Mouse (Mus musculus): Measurements from ENCODE around the gene Slc5a10.

DNA sequence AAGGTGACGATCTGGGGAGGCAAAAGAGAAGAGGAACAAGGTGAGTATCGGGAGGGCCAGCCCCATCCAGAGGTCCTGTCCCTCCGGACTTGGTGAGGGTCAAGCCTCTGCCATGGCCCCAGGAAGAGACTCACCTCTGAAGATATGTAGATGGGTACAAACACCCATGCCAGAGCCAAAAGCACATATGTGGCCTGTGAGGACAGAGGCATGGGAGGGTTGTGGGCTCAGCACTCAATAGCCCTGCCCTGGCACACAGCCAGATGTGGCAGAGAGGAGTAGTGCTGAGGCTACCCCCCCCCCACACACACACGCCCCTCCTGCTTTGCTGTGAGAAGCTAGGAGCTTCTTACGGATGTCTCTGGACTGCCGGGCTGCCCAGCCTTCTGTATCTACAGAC lies 5.5 kb downstream of the Slc5a10 start:
- no peak for TF ChIP-seq CTCF (IDR thresholded peaks at IDR 0.05)
- no peak for TF ChIP-seq EP300 (IDR thresholded peaks at IDR 0.05)

Measured in lung, postnatal 0 days (tissue).